Mouse (Mus musculus): Measurements from ENCODE around the gene Cenpu.
A peak's percentile ranks its signal among the peaks of the same experiment; 100 is the strongest.

Cenpu gene

DNA sequence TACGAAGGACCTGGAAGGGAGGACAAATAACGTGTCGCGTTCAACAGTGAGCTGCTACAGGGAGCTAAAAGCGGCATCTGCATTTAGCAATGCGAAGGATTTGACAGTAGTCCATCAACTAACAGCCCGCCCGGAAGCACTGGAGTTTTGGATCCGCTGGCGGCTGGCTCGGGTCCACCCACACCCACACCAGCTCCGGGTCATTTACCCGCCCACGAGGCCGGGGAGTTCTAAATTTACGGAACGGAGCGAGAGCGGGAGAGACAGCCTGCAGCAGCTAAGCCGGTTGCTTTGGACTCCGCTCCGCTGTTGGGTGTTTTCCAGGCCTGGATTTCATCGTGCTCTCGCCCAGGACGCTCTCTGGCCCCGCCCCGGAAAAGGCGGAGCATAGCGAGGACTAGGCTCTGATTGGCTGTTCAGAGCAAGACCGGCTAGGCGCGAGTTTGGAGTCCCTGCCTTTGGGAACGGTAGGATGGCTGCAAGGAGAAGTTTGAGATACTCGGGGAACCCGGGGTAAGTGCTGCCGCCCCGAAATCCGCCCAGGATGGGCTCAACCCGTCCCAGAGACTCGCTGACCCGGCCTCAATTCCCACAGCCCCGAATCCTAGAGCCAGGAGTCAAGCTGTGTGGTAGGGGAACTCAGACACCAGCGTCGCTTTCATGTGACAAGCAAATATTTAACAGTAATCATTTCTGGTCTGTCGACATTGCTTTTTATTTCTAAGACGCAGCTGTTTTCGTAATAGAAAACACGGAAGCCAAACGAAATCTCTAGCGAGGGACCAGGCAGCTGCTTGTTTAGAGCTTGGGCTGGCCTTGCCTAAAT lies at the start of gene Cenpu:
Cenpu (plus strand) TSS at position 414 of the 826 bp plus-strand sequence.
- DNase-seq (ENCODE audit: low read depth), result peak; percentile 100

DNA sequence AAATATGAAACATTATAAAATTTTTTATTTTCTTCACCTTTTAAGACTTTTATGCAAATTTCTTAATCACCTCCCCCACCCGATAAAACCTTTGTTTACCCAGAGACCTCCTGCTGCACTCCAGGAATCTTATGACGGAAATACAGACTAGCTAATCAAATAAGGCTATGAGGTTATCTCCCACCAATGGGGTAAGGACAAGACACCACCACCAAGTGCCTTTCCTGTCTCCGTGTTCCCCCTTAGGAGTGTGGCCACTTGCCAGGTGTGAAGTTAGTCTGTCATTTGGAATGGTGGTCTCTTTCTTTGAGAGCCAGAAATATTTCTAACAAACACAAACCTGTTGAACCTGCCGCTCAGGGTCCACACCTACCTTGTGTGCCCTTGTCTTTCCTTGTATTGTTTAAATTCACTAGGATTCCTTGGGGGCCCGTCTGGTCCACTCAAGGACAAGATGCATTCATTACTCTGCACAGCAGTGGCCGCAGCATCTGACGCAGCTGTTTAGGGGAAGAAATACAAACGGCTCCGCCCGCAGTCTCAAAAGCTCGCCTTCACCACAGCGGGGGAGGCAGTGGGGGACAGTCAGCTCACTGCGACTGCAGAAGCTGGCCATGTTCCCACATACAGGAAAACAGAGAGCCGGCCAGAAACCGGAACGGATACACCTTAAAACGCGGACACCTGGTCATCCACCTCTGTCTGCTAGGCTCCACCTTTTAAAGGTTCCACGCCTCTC lies 49.3 kb upstream of the Cenpu start:
- DNase-seq (ENCODE audit: low read depth), result no peak

DNA sequence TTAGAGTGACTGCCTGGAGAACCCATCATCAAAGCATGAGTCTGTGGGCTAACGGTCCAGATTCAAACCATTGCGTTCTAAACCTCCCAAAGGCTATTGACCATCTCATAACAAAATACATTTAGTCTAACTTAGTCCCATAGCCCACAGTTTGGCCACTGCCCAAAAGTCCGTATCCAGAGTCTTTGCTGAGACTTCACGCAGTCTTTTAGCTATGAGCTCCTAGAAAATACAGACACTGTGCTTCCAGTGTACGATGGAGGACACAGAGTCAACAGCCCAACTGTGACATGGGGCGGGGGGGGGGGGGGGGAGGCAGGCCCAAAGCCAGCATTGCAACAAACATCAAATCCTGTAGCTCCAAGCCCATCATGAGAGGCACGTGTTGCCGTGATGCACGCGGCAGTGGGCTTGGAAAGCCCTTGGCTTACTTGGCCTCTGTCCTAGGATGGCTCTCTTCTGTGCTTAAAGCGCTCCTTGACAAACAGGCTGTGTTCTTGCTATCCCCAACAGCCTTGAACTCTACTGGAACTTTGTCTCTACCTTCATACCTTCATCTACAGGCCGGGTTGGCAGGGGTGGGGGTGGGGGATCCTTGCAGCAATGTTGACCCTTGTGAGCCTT lies 48.6 kb upstream of the Cenpu start:
- DNase-seq (ENCODE audit: low read depth), result no peak

DNA sequence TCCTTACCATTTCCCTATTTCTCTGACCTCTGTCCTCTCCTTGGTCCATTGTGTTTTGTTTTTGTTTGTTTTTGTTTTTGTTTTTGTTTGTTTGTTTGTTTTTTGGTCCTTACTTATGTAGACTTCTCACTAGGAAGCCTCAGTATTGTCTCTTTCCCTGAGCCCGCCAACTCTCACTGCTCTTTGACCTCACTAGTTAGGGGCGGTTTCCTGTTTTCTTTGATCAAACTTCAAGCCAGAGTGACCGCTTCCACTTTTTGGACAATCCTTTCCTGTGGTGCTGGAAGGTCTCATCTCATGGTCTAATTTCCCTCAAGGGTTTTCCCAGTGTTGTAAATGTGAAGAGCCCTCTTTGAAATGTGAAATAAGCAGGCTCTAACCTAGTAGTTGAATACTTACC lies 47.6 kb upstream of the Cenpu start:
- no peak for DNase-seq (ENCODE audit: low read depth)

DNA sequence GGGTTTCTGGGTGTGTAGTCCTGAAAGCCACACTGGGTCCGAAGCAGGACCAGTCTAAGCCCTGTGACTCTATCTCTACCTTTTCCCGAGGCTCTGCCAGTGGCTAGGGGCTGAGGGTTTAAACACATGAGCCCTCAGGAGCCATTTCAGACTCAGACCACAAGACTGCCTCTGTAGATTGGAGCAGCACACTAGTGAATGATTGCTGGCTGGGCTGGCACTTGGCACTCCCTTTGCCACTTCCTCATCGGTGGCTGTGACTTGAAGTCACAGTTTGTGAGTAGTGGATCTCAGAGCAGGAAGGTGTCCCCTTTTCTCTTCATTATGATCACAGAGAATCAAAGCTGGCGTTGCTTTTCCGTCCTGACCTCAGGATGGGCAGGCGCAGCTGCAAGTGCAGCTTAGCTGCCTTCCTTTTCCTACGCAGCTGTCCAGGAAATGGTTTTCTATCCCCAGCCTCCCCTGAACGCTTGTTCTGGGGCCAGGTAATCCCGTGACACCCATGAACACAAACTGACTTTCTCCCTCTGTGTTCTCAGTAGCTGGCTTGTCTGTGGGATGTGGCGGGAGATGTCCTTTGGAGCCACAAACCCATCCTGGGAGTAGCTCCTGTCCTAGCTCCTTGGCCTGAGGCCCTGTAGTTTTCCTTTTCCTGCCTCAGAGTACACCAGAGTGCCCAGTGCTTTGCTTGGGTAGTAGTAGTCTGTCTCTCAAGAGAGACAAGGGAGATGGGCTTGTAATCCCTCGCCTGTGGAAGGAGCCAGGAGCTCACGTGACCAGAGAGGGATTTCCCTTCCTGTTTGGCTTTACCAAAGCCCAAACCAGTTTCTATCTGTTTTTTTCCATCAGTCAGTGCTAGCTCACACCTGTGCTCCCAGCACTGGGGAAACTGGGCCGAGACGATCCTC lies 43.1 kb upstream of the Cenpu start:
- no peak for DNase-seq (ENCODE audit: low read depth)

DNA sequence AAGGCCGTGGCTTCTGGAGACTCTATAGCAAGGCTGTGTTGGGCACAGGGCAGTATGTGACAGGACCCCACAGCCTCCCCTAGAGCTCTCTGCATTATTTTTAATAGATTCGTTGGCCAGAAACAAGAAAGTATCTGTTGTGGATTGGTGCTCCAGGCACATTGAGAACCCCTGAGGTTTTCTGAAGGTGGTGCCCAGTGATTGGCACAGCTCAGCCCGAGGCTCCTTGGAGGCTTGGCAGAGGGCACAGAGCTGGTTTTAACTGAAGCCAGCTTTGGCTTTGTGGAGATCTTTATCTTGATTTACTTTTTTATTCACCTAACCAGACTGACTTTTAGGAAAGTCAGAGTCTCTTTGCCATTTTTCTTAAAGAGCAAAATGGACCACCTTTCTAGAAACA lies 42.4 kb upstream of the Cenpu start:
- no peak for DNase-seq (ENCODE audit: low read depth)

DNA sequence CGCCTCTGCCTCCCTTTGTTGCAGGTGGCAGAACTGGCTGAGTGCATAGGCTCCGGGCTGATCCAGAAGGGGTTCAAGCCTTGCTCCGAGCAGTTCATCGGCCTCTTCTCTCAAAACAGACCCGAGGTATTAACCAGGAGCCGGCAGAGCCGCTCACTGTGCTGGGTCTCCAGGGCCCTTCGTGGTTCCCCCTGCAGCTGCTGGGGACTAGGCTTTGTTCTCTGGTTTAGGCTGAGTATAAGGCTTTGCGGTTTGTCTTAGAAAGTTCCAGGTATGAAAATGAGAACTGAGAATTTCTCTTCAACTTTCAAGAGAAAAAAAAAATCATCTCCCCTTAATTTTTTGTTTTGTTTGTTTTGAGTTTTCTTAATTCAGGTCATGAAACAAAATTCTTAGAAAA lies 40.5 kb upstream of the Cenpu start:
- no peak for DNase-seq (ENCODE audit: low read depth)

DNA sequence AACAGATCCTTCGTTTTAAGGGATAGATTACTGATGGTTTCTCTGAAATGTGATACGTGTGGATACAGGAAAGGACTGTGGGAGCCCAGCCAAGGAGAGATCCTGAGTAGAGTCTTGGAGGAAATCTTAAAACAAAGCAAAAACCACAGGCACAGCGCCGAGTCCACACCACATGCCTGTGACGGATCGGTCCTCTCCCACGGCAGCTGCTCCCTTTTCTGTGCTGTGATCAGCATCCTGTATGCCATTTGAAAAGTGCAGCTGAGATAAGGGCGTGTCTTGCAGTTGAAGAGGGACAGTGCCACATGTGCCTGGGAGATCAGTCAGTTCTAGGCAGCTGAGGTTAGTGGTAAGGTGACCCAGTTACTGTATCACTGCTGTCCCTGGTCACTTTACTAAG lies 39.3 kb upstream of the Cenpu start:
- no peak for DNase-seq (ENCODE audit: low read depth)

DNA sequence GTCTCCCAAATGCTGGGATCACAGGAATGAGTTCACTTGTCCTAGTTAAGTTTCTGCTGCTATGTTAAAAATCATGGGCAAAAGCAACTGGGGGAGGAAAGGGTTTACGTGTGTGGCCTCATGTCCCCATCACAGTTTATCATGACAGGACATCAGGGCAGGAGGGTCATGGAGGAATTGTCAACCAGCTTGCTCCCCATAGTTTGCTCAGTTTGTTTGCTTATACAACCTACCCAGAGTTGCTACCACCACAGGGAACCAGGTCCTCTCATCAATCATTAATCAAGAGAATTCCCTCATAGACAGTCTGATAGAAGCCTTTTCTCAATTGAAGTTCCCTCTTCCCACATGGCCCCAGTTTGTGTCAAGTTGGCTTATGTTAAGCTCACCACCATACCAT lies 37.8 kb upstream of the Cenpu start:
- DNase-seq (ENCODE audit: low read depth), result no peak

DNA sequence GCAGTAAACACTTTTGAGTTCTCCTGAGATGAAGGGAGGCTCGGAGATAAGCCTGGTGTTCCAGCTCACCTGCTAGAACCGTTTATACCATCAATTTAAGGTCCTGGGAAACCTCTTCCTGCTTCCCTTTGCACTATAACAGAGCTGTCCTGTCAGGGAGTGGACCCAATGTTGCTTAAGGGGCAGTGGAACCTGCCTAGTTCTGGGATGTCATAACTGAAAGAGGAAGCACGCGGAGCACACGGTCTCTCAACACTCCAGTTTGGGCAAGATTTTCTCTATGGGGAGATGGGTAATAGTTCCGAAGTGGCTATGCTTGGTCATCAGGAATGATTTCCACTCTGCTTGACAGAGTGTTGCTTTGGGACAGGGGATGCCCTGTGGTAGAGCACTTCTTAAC lies 31.2 kb upstream of the Cenpu start:
- no peak for DNase-seq (ENCODE audit: low read depth)

DNA sequence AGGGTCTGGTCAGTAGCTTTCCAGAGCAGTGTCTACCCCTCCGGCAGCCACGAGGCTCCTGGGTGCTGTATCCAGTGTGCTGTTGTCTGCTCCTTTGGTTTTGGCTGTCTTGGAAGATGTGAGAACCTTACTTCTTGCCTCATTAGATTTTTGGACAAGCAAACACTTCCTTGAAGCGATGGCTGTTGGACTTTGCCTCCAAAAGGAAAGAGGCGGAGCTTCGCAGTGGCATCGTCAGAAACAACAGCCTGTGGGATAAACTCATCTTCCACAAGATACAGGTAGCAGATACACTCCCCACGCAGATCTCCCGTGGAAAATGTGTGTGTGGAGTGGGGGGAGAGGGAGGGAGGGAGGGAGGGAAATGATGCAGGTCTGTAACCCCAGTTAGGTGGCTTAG lies 25.7 kb upstream of the Cenpu start:
- no peak for DNase-seq (ENCODE audit: low read depth)

DNA sequence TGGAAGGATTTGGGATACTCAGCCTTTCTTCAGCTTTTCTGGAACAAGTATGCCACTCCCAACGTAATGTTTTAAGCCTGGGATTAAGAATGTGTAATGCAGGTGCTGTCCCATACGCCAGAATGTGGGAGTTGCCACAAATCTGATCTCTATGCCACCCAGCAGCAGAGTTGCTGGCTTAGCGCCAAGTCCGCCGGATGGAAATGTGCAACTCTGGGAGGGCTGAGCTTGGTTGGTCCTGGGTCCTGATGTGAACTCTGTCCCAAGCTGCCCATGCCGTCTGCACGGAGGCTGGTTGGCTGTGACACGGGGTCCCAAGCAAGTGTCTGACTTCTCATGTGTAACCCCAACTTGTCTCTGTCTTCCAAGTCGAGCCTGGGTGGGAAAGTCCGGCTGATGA lies 25.0 kb upstream of the Cenpu start:
- DNase-seq (ENCODE audit: low read depth), result no peak

DNA sequence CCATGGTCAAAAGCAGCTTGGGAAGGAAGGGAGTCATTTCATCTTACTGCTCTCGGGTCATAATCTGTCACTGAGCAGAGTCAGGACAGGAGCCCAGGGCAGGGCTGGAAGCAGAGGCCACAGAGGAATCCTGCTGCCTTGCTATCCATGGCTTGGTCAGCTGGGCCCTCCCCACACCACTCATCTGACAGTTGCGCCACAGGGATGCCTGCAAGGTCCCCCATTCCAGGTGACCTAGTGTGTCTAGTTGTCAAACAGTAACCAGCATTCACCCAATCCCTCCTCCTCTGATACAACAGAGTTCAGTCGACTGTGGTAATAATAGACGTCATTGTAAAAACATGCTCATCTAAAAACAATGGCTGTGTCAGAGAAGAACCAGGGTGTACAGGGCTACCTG lies 22.3 kb upstream of the Cenpu start:
- DNase-seq (ENCODE audit: low read depth), result no peak

DNA sequence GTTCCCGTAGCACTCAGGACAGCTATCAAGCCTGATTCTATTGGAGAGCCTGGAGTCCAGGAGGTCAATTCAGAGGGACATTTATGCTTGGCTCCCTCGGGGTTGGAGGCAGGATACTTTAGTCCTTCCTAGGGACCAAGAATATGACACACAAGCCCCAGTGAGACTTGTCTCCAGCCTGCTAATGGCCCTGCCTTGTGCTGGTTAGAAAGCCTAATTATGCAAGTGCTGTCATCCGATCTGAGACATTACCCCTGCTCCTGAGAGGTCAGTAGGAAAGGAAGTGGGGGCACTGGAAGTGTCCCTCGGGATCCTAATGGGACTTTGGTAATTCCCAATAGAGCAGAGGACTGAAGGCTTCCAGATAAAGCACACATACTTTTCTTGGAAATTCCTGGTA lies 21.3 kb upstream of the Cenpu start:
- no peak for DNase-seq (ENCODE audit: low read depth)

DNA sequence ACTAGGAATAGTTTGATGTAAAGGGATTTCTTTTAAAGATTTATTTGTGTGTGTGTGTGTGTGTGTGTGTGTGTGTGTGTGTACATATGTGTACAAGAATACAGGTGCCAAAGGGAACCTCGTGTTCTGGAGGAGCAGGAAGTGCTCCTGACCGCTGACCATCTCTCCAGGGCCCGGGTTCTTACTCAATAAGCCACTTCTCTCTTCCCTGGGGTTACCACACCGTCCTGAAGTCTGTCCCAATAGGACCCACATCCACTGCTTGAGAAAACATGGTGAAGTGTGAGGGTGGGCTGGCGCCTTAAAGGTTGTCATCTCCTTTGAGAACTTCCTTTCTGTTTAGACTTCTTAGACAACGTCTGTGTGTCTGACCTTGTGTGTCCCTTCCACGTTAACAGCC lies 17.9 kb upstream of the Cenpu start:
- peak; percentile 16 for DNase-seq (ENCODE audit: low read depth)

DNA sequence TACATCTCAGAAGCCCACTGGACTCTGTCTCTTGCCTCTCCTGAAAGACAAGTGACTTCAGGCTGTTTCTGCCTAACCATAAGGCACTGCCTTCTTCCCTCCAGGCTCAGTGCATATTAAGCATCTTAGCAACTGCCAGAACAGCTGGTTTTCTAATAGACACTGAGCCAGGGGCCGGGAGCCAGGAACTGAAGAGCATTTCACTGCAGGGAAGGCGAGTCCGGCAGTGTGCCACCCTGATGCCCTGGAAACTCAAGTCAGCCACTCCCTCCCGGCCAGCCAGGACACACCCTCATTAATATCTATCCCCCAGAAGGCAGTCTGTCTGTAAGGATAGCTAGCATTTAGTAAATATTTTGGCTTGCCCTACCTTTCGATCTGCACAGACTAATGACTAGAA lies 12.1 kb upstream of the Cenpu start:
- DNase-seq (ENCODE audit: low read depth), result no peak

DNA sequence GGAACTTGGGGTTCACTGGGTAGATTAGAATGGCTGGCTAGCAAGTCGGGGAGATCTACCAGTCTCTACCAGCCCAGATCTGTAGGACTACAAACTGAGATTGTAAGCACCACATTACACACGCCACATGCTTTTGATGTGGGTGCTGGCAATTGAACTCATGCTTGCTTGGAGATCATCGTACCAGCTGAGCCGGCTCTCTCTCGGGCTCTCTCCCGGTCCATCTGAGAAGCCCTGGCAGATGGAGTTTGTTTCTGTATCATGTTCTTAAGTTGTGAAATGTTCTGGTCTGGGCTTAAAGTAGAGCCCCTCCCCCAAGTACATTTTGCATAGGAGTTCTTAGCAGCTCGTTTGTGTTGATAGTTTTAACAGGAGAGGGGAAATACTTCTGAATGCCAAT lies 8.6 kb upstream of the Cenpu start:
- DNase-seq (ENCODE audit: low read depth), result no peak

DNA sequence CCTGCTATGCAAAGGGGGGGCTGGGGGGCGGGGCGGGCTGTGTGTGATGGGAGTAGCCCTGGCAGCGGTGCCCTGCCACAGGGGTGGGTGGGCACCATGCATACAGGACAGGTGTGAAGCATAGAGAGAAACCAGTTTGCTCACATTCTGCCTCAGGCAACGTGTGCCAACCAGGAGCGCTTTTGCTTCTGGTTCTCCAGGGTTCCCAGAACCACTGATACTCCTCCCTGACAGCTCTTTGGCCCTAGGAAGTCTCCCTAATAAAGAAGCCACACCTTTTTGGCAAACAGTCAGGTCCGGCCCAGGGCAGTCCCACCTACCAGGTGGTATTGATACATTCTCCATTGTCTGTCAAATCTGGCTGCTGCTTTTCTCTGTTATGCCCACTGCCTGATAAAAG lies 8.2 kb upstream of the Cenpu start:
- no peak for DNase-seq (ENCODE audit: low read depth)

DNA sequence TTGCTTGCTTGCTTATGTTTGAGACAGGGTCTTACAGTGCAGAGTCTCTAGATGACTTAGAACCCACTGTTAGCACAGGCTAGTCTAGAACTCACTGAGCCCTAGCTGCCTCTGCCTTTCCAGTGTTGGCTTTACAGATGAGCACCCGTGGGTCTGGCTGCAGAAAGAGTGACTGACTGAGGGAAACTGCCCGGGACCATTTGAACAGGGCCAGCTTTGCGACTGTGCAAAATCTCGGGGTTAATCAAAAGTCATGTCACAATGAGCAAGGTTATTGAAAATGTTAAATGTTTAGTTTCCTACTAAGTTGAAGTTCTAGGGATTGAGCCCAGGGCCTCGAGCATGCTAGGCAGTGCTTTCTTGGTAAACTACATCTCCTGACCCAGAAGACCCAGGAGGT lies 6.0 kb upstream of the Cenpu start:
- no peak for DNase-seq (ENCODE audit: low read depth)

DNA sequence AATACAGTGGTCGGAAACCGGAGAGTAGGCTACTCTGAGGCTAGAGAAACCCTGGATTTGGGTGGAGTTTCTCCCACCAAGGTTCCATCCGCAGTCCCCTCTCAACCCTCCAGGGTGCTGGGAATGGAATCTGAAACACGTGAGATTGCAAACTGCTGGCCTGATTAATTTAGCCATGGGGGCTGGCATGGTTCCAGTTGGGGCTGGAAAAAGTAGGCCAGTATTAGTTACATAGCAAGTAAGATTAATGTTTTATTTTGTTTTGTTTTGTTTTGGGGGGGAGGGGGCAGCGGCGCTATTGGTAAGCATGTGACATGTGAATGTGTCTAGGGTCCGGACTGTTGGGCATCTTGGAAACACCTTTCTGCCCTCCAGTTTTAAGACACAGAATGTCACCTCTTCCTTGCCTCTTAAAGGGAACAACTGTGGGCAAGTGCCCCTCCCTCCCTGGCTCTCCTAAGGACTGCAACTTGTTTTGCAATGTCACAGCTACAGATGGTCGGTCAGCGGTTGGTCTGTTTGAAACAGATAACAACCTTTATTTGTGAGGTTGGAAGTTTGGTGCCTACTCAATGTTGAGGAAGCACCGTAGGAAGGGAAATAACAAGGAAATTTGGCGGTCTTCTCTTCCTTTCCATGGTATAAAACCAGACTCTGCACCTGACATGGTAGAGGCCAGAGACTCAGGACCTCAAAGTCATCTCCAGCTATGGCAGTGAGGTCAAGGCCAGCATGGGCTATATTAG lies 5.2 kb upstream of the Cenpu start:
- DNase-seq (ENCODE audit: low read depth), result peak; percentile 44

DNA sequence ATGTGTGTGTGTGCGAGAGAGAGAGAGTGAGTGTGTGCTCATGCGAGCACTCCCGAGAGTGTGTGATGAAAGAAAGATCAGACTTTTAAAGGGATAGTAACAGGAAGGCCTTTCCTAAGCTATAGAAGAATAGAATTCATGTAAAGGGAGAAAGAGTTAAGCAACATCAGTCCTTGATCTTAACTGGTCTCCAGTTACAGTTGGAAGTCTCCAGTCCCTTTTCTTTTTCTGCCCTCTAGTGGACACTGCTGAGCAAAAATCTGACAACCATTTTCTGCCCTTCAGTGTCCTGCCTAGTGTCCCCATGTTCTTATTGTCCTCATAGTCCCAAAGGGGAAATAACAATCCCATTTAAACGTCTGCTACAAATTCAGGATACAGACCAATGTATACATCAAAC lies 4.6 kb upstream of the Cenpu start:
- DNase-seq (ENCODE audit: low read depth), result peak; percentile 73
